8 mouse cellular contexts compared by ENCODE assay signal in genomic region chr8:3336658-3337524, GRCm38 (mm10). TPM values are rescaled to one million over a fixed set of nuclear protein-coding genes. Genes with fewer than 3 reads are reported as not detected.
A peak's percentile ranks its signal among the peaks of the same experiment; 100 is the strongest.
DNase-seq lines count a peak whose midpoint lies in the region; ATAC-seq and TF ChIP-seq lines count a peak whose summit lies in the region.
"Had no signal": no experiment of that assay in that cellular context is flagged by ENCODE, and none has a peak within 500 bp of the region (broad histone marks: within the 10 kb centered on the region; RNA-seq: fewer than 3 reads in every experiment).

No protein-coding gene starts in this region.

- H3K4me3 ChIP-seq in embryonic facial prominence, embryonic 14.5 days (ENCODE audit: low read depth, low read length) = no peak overlapping the region
- H3K4me3 ChIP-seq in kidney, adult 2 months (ENCODE audit: insufficient read depth, low read depth, low read length) = no peak overlapping the region
- no peak overlapping the region for H3K4me3 ChIP-seq in lung, embryonic 16.5 days (ENCODE audit: low read length)

- no peaks in the 10 kb centered on the region for H3K36me3 ChIP-seq in embryonic facial prominence, embryonic 14.5 days (ENCODE audit: control insufficient read depth, insufficient read depth, low read length)
- no peaks in the 10 kb centered on the region for H3K36me3 ChIP-seq in kidney, adult 2 months (ENCODE audit: control insufficient read depth, insufficient read depth, low read length)
- H3K36me3 ChIP-seq in lung, embryonic 16.5 days (ENCODE audit: control insufficient read depth, insufficient read depth, low read length) = no peaks in the 10 kb centered on the region

- TF ChIP-seq CTCF in kidney, adult 2 months (conservative IDR thresholded peaks at IDR 0.05; ENCODE audit: insufficient read depth, insufficient read length, low read depth, low read length) = peak; percentile 79

- no peaks in the 10 kb centered on the region for H3K4me1 ChIP-seq in embryonic facial prominence, embryonic 14.5 days (ENCODE audit: control insufficient read depth, insufficient read depth, low read length)
- H3K4me1 ChIP-seq in kidney, adult 2 months (ENCODE audit: control insufficient read depth, insufficient read depth, low read length) = no peaks in the 10 kb centered on the region
- H3K4me1 ChIP-seq in lung, embryonic 16.5 days (replicated peaks; ENCODE audit: control insufficient read depth, insufficient read depth, low read length) = no peaks in the 10 kb centered on the region

- 52% methylated on average over 9 of the region's 9 CpGs for WGBS in embryonic facial prominence, embryonic 14.5 days
- 60% methylated on average over 9 of the region's 9 CpGs for WGBS in kidney, adult 2 months
- WGBS in lung, embryonic 16.5 days = 51% methylated on average over 9 of the region's 9 CpGs

- no peak overlapping the region for H3K27ac ChIP-seq in embryonic facial prominence, embryonic 14.5 days (replicated peaks; ENCODE audit: low read depth, low read length)
- H3K27ac ChIP-seq in kidney, adult 2 months (ENCODE audit: insufficient read depth, low read depth, low read length) = no peak overlapping the region
- no peak overlapping the region for H3K27ac ChIP-seq in lung, embryonic 16.5 days (ENCODE audit: low read length)

- H3K4me2 ChIP-seq in embryonic facial prominence, embryonic 14.5 days (ENCODE audit: low read depth, low read length) = no peak overlapping the region
- no peak overlapping the region for H3K4me2 ChIP-seq in lung, embryonic 16.5 days (ENCODE audit: low read depth, low read length)

- no peak for TF ChIP-seq POLR2A in kidney, adult 2 months (IDR thresholded peaks at IDR 0.05; ENCODE audit: low read depth, low read length)

- no peak for ATAC-seq in embryonic facial prominence, embryonic 14.5 days (ENCODE audit: low read depth)
- ATAC-seq in lung, embryonic 16.5 days (ENCODE audit: low read depth) = peak; percentile 38; the same call in 1 of the 2 replicates

- no peaks in the 10 kb centered on the region for H3K9me3 ChIP-seq in embryonic facial prominence, embryonic 14.5 days (ENCODE audit: control insufficient read depth, low read length)
- no peaks in the 10 kb centered on the region for H3K9me3 ChIP-seq in lung, embryonic 16.5 days (ENCODE audit: control insufficient read depth, low read length)

- peak; percentile 46 for DNase-seq in urinary bladder, postnatal 14 days (ENCODE audit: low spot score)
- DNase-seq in urinary bladder, postnatal 10 days (ENCODE audit: low spot score) = no peak
- DNase-seq in adrenal gland, adult 2 months = peak; percentile 59
- DNase-seq in embryonic facial prominence, embryonic 14.5 days (ENCODE audit: low spot score) = peak; percentile 22
- peak; percentile 55 for DNase-seq in kidney, adult 2 months
- DNase-seq in right cerebral cortex, postnatal 4 days = peak; percentile 16

- H3K27me3 ChIP-seq in embryonic facial prominence, embryonic 14.5 days (replicated peaks; ENCODE audit: control insufficient read depth, insufficient read depth, low read length) = no peaks in the 10 kb centered on the region
- no peaks in the 10 kb centered on the region for H3K27me3 ChIP-seq in kidney, adult 2 months (replicated peaks; ENCODE audit: control insufficient read depth, insufficient read depth, low read length)
- H3K27me3 ChIP-seq in lung, embryonic 16.5 days (ENCODE audit: control insufficient read depth, insufficient read depth, low read depth, low read length) = no peaks in the 10 kb centered on the region

- H3K9ac ChIP-seq in embryonic facial prominence, embryonic 14.5 days (ENCODE audit: low read depth, low read length) = no peak overlapping the region
- H3K9ac ChIP-seq in lung, embryonic 16.5 days (ENCODE audit: low read length) = no peak overlapping the region

RNA-seq across cellular contexts. Expression of gene A430078G23Rik, which starts 16.3 kb away (rescaled TPM):
- total RNA-seq in adrenal gland, adult 2 months (2021) = under 1 TPM; 0.66 TPM
- polyA plus RNA-seq in adrenal gland, adult 2 months (2012; rRNA removed) = 0.11 TPM in 1 of 2 replicates, not detected in the other
- 0.21 TPM in 1 of 2 replicates, not detected in the other for polyA plus RNA-seq in embryonic facial prominence, embryonic 14.5 days (2014; fragmentation: Nextera tagmentation; extraction: Ambion mirVana)
- polyA plus RNA-seq in kidney, adult 2 months (2012; rRNA removed) = 0.12 and 1.1 TPM in 2 replicates
- polyA plus RNA-seq in lung, embryonic 16.5 days (2015; fragmentation: Nextera tagmentation; extraction: Ambion mirVana) = 0.20 and 0.70 TPM in 2 replicates
- total RNA-seq: layer of hippocampus, postnatal 25 days had no signal

RNA-seq across cellular contexts. Expression of gene Arhgef18, which starts 55.9 kb away (rescaled TPM):
- total RNA-seq in adrenal gland, adult 2 months (2021) = 10 to 100 TPM; 28.1 to 36.1 TPM
- polyA plus RNA-seq in adrenal gland, adult 2 months (2012; rRNA removed) = 43.2 and 48.4 TPM in 2 replicates
- 8.7 and 9.3 TPM in 2 replicates for polyA plus RNA-seq in embryonic facial prominence, embryonic 14.5 days (2014; fragmentation: Nextera tagmentation; extraction: Ambion mirVana)
- polyA plus RNA-seq in kidney, adult 2 months (2012; rRNA removed) = 37.9 and 38.9 TPM in 2 replicates
- 6.9 and 7.6 TPM in 2 replicates for polyA plus RNA-seq in lung, embryonic 16.5 days (2015; fragmentation: Nextera tagmentation; extraction: Ambion mirVana)

RNA-seq across cellular contexts. Expression of gene Insr, which starts 57.5 kb away (rescaled TPM):
- total RNA-seq in adrenal gland, adult 2 months (2021) = 100 to 1,000 TPM; 101 to 153 TPM
- polyA plus RNA-seq in adrenal gland, adult 2 months (2012; rRNA removed) = 31.6 and 44.1 TPM in 2 replicates
- polyA plus RNA-seq in embryonic facial prominence, embryonic 14.5 days (2014; fragmentation: Nextera tagmentation; extraction: Ambion mirVana) = 30.3 and 31.8 TPM in 2 replicates
- 26.8 and 33.7 TPM in 2 replicates for polyA plus RNA-seq in kidney, adult 2 months (2012; rRNA removed)
- polyA plus RNA-seq in lung, embryonic 16.5 days (2015; fragmentation: Nextera tagmentation; extraction: Ambion mirVana) = 34.1 and 38.7 TPM in 2 replicates
